Mouse (Mus musculus) MEL (cell line): Measurements from ENCODE around the gene Olfr266.

Source experiments
- E2F4 ChIP-seq: IDR thresholded peaks from 2 replicates; pipeline ENCODE4 v1.6.1; 2011; ENCODE audit warnings: low read depth, low read length, improper control_type of control experiment, borderline replicate concordance
- POLR2A ChIP-seq, 2 experiments: IDR thresholded peaks; 2 replicates each; pipeline ENCODE4 v1.6.1; 2011 to 2012; ENCODE audit warnings: low read length in 2 of 2, mild to moderate bottlenecking in 2 of 2, control low read depth in 1 of 2, improper control_type of control experiment in 1 of 2, low read depth in 1 of 2, moderate library complexity in 1 of 2; ENCODE audit not compliant: control insufficient read depth in 1 of 2, insufficient read depth in 1 of 2, poor library complexity in 1 of 2

DNA sequence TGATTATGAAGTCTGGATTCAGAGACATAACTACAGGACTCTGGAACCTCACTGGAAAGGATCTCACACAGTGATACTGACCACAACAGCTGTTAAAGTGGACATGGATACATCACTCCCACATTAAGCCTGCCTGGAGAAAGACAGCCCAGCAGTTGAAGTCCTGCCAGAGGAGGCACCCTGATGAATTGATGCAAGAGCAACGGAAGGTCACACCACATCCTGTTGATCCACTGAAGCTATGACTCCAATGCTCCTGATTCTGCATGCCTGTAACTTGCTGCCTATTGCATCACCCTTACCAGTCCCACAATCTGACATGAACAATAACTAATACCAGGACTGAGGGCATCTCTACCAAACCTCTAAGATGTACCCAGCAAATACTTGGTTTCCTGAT is 6.0 kb upstream of the Olfr266 start:
- TF ChIP-seq POLR2A (IDR thresholded peaks at IDR 0.05; ENCODE audit: control insufficient read depth in 1 of 2, insufficient read depth in 1 of 2, low read depth in 1 of 2, low read length in 2 of 2, poor library complexity in 1 of 2) (no peak), E2F4 (no peak)
